Mouse (Mus musculus) intestine, postnatal 0 days (tissue): ENCODE measurements at regions not wholly inside any gene's neighbourhood (a gene's known extent, or its start where the extent isn't known, plus 50 kb on each side); places are given as distances from the start of the nearest gene placed in this dataset.

ENCODE experiments used
- ATAC-seq: fragments of 200-750 bp; cut with Nextera tagmentation; 2 replicates; pipeline ENCODE4 v1.8.0; 2017; ENCODE audit warnings: mild to moderate bottlenecking, moderate TSS enrichment, moderate library complexity
- H3K27ac ChIP-seq: fragments of 300-500 bp; sonication (generic); 2 replicates; pipeline ENCODE4 v1.5.1; 2014; ENCODE audit warnings: mild to moderate bottlenecking, low read depth, low read length, moderate library complexity
- H3K27me3 ChIP-seq: fragments of 300-500 bp; sonication (generic); replicated peaks from 2 replicates; pipeline ENCODE4 v1.6.1; 2014; ENCODE audit warnings: low read length, mixed read lengths; ENCODE audit not compliant: control insufficient read depth, insufficient read depth
- H3K36me3 ChIP-seq: fragments of 300-500 bp; sonication (generic); 2 replicates; pipeline ENCODE4 v1.6.1; 2014; ENCODE audit warnings: mild to moderate bottlenecking, moderate library complexity; ENCODE audit not compliant: control insufficient read depth, insufficient read depth
- H3K4me1 ChIP-seq: fragments of 300-500 bp; sonication (generic); replicated peaks from 2 replicates; pipeline ENCODE4 v1.6.1; 2014; ENCODE audit warnings: antibody characterized with exemption, low read length, mixed read lengths; ENCODE audit not compliant: control insufficient read depth, insufficient read depth
- H3K4me2 ChIP-seq: fragments of 300-500 bp; sonication (generic); replicated peaks from 2 replicates; pipeline ENCODE4 v1.6.1; 2014; ENCODE audit warnings: low read depth, mild to moderate bottlenecking, moderate library complexity
- H3K4me3 ChIP-seq: fragments of 300-500 bp; sonication (generic); 2 replicates; pipeline ENCODE4 v1.5.1; 2014; ENCODE audit warnings: low read depth, low read length
- H3K9ac ChIP-seq: fragments of 300-500 bp; sonication (generic); 2 replicates; pipeline ENCODE4 v1.6.1; 2014; ENCODE audit warnings: mild to moderate bottlenecking, low read depth, low read length
- H3K9me3 ChIP-seq: fragments of 300-500 bp; sonication (generic); 2 replicates; pipeline ENCODE4 v1.6.1; 2016; ENCODE audit warnings: mixed run types; ENCODE audit not compliant: control insufficient read depth
- CTCF ChIP-seq: sonication (generic); IDR thresholded peaks from 2 replicates; pipeline ENCODE4 v1.5.1; 2016; ENCODE audit warnings: low read depth, mild to moderate bottlenecking, control low read depth, antibody characterized with exemption, moderate library complexity
- WGBS: fragments of 180-500 bp; shearing (Covaris S2); extraction: QIAGEN DNeasy Blood & Tissue Kit; methylation state at CpG from one replicate; pipeline ENCODE4 v1.1.7; 2014; 5-methylcytosine and 5-hydroxymethylcytosine counted together

GRCm38 (mm10) chr12:70598211-70598701 lies 145.4 kb downstream of the Tmx1 start:
- Histone ChIP-seq H3K27me3 (no peaks in the 10 kb centered on the region), H3K36me3 (no peaks in the 10 kb centered on the region), H3K4me2 (no peak overlapping the region), H3K9me3 (no peaks in the 10 kb centered on the region), H3K27ac (no peak overlapping the region), H3K4me3 (no peak overlapping the region), H3K4me1 (no peaks in the 10 kb centered on the region), H3K9ac (no peak overlapping the region)
- TF ChIP-seq CTCF: no peak
- ATAC-seq: no peak
- 88% methylated on average over 15 of the region's 15 CpGs for WGBS

DNA sequence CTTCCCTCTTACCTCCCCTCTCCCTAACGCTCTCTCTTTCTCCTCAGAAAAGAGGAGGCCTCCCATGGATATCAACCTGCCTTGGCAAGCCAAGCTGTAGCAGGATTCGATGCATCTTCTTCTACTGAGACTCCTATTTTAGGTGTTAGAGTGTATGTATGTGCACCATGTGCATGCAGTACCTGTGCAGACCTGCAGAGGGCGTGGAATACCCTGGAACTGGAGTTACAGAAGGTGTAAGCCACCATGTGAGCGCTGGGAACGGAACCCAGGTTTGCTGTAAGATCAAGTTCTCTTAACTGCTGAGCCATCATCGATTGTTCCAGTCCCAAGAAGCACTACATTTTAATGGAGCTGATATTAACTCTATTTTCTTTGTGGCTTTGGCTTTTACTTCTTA lies 146.8 kb downstream of the Tmx1 start:
- H3K36me3 ChIP-seq: no peaks in the 10 kb centered on the region
- no peaks in the 10 kb centered on the region for H3K27me3 ChIP-seq
- no peaks in the 10 kb centered on the region for H3K9me3 ChIP-seq
- ATAC-seq: no peak
- H3K4me1 ChIP-seq: no peaks in the 10 kb centered on the region
- WGBS: 83% methylated on average over 6 of the region's 6 CpGs
- no peak overlapping the region for H3K9ac ChIP-seq
- TF ChIP-seq CTCF: peak; percentile 33
- no peak overlapping the region for H3K4me2 ChIP-seq
- H3K4me3 ChIP-seq: no peak overlapping the region
- no peak overlapping the region for H3K27ac ChIP-seq

DNA sequence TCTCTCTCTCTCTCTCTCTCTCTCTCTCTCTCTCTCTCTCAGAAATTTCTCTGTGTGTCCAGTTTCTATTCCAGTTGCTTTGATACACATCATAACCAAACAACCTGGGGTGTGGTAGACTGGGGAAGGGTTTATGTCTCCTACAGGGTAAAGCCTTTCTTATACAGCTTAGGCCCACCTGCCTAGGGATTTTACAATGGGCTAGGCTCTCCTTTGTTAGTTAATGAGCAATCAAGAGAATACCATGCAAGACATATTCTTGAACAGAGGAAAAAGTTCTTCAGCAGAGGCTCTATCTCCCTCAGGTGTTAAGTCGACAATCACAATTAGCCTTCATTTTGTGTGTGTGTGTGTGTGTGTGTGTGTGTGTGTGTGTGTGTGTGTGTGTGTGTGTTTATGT lies 151.0 kb downstream of the Tmx1 start:
- H3K27ac ChIP-seq: no peak overlapping the region
- no peak for ATAC-seq
- no peaks in the 10 kb centered on the region for H3K4me1 ChIP-seq
- H3K36me3 ChIP-seq: no peaks in the 10 kb centered on the region
- no peak overlapping the region for H3K4me3 ChIP-seq
- H3K9me3 ChIP-seq: no peaks in the 10 kb centered on the region
- WGBS: 45% methylated on average over 1 of the region's 1 CpGs
- no peak overlapping the region for H3K9ac ChIP-seq
- H3K4me2 ChIP-seq: no peak overlapping the region
- no peak for TF ChIP-seq CTCF
- no peaks in the 10 kb centered on the region for H3K27me3 ChIP-seq

DNA sequence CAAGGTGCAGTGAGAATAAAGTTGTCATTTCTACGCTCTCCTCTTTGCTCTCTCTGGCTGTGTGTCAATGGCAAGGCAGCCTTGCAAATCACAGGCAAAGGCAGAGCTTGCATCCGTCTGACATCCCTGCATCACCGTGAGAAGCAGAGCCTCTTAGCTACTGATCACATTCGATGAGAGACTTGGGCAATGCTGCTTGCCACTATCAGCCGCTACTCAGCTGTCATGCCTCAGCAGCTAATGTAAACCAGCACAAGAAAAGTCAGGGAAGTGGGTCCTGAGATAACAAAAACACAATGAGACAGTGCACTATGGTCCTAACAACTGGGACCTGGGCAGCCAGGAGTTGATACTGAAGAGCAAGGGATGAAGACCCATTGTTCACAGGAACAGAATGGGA lies 155.8 kb downstream of the Tmx1 start:
- Histone ChIP-seq H3K4me2 (no peak overlapping the region), H3K27ac (no peak overlapping the region), H3K4me3 (no peak overlapping the region), H3K4me1 (no peaks in the 10 kb centered on the region), H3K9ac (no peak overlapping the region), H3K36me3 (no peaks in the 10 kb centered on the region), H3K27me3 (no peaks in the 10 kb centered on the region), H3K9me3 (no peaks in the 10 kb centered on the region)
- no peak for ATAC-seq
- WGBS: 67% methylated on average over 5 of the region's 5 CpGs
- TF ChIP-seq CTCF: no peak

DNA sequence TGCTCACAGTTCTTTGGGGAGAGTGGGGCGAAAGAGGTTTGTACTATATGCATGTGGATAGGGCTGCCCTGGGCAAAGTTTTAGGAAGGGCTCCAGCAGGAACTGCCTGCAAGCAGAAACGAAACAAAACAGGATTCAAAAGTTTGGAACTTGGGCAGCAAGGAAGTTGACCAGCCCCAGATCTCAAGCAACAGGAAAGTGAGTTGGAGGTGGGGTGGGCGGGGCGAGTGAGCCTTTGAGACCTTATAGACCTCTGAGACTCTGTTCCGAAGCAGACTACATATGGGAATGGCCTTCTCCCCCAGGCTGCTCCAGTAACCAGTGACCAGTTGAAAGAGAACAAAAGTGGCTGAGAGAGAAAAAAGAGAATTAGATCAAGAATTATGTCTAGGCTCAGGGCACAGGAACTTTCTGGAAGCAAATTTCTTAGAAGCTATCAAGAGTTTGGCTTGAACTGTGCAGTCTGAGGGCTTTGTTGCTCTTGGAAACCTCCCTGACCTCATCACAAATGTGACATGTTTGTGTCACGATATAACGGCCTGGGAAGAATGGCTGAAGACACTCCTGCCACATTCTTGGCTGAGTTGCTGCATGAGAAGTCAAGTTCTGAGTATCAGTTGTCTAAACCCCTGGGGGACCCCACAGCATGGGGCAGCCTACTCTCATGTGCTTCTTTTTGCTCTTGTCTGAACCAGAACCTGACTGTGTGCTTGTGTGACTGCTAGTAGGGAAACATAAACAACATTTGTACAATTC lies 156.4 kb downstream of the Tmx1 start:
- Histone ChIP-seq H3K27me3 (no peaks in the 10 kb centered on the region), H3K36me3 (no peaks in the 10 kb centered on the region), H3K27ac (no peak overlapping the region), H3K4me1 (no peaks in the 10 kb centered on the region), H3K4me3 (no peak overlapping the region), H3K9me3 (no peaks in the 10 kb centered on the region), H3K9ac (no peak overlapping the region), H3K4me2 (no peak overlapping the region)
- no peak for ATAC-seq
- 67% methylated on average over 7 of the region's 7 CpGs for WGBS
- no peak for TF ChIP-seq CTCF

DNA sequence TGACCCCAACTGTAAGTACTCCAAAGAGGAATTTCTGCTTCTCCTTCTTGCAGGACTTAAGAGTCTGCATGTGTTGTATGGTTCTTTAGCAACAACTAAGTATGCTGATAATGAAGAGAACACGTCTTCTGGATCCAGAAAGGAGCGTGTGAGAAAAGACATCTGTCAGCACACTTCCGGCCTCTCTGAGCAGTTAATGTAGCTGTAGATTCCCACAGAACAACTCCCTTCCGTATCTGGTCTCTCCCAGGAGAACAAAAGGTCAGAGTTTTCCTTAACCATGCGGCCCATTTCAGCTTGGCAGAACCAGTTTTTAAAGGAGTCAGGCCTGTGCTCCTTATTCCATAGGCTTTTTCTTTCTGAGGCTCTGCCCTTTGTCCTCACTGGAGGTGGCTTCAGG lies 159.0 kb downstream of the Tmx1 start:
- no peak overlapping the region for H3K27ac ChIP-seq
- no peak for TF ChIP-seq CTCF
- no peak overlapping the region for H3K9ac ChIP-seq
- H3K4me1 ChIP-seq: no peaks in the 10 kb centered on the region
- H3K4me3 ChIP-seq: no peak overlapping the region
- 65% methylated on average over 5 of the region's 5 CpGs for WGBS
- no peaks in the 10 kb centered on the region for H3K27me3 ChIP-seq
- no peak for ATAC-seq
- no peaks in the 10 kb centered on the region for H3K36me3 ChIP-seq
- no peaks in the 10 kb centered on the region for H3K9me3 ChIP-seq
- no peak overlapping the region for H3K4me2 ChIP-seq
